Mouse (Mus musculus): ENCODE results near the gene Arl1. TPM values are rescaled to one million over a fixed set of nuclear protein-coding genes. Genes with fewer than 3 reads are reported as not detected.

Gene Arl1
- polyA plus RNA-seq (2012; rRNA removed) (16.0 and 23.7 TPM in 2 replicates), polyA plus RNA-seq (2014; fragmentation: Nextera tagmentation; extraction: Ambion mirVana) (57.6 and 59.2 TPM in 2 replicates)

- H3K27me3 ChIP-seq (ENCODE audit: control insufficient read depth, insufficient read depth, low read length) = no peaks in the 10 kb centered on the region
- ATAC-seq (ENCODE audit: insufficient read depth) (peak; percentile 87), DNase-seq (ENCODE audit: low read depth in 3 of 3, low spot score in 3 of 3) (peak; percentile 65 to 68 (median 66))
- peak within 1 kb of the TSS; percentile 80 to 83 for H3K4me3 ChIP-seq (ENCODE audit: insufficient read depth in 1 of 2, low read depth in 2 of 2, low read length in 2 of 2)
- H3K4me1 ChIP-seq (replicated peaks; ENCODE audit: control insufficient read depth in 2 of 2, insufficient read depth in 2 of 2, low read length in 1 of 2) = peaks cover 6 to 8% of the 10 kb centered on the region in 2 experiments
- peak within 1 kb of the TSS; percentile 26; the same call in 1 of the 2 replicates for H3K27ac ChIP-seq
- peak within 1 kb of the TSS; percentile 86 for H3K4me2 ChIP-seq (ENCODE audit: low read depth)
- no peaks in the 10 kb centered on the region for H3K36me3 ChIP-seq (replicated peaks; ENCODE audit: control insufficient read depth, insufficient read depth, low read depth)
- peak; percentile 8; the same call in 1 of the 2 replicates for TF ChIP-seq CTCF (IDR thresholded peaks at IDR 0.05; ENCODE audit: low read depth)
- no peak for TF ChIP-seq EP300 (IDR thresholded peaks at IDR 0.05; ENCODE audit: low read depth)
- no peaks in the 10 kb centered on the region for H3K9me3 ChIP-seq (ENCODE audit: control insufficient read depth, low read length)
- H3K9ac ChIP-seq (replicated peaks) = peak within 1 kb of the TSS; percentile 83
- WGBS (ENCODE audit: insufficient replicate concordance) = under 1% methylated on average over 63 of the region's 65 CpGs
These were observed at the start of gene Arl1 for GRCm38 (mm10) chr10:88730571-88731495. Arl1 (plus strand) TSS chr10:88730858.

DNA sequence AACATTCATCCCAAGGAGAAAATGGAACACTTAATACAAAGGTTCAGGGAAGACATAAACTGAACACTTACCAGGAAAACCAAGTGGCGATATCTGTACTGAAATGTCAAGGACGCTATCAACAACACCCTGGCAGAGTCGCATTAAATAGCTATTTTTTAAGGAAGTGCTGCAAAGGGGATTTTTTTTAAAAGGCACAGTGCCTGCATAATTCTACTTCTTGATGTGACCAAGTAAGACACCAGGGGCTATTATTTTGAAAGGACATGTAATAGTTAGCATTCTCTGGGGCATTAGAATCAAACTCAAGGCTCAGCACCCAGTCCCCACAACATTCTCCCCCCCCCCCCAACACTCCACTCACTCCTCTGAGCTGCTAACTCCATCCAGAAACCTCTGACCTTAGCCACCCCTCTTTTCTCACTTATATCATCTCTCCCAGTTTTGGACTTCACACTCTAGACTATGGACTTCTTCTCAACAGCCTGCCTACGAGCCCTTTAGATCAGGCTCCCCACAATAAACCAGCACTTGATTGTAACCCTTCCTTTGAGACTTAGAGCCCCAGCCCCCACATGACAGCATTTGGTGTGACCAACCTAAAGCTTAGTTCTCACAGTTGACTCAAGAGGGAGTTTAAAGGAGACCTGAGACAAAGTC, 47.6 kb upstream of the Arl1 start:
- H3K9me3 ChIP-seq (ENCODE audit: control insufficient read depth, low read length) = no peaks in the 10 kb centered on the region
- H3K4me3 ChIP-seq (ENCODE audit: insufficient read depth in 1 of 2, low read depth in 2 of 2, low read length in 2 of 2) = no peak overlapping the region
- no peaks in the 10 kb centered on the region for H3K27me3 ChIP-seq (ENCODE audit: control insufficient read depth, insufficient read depth, low read length)
- 54% methylated on average over 4 of the region's 4 CpGs for WGBS (ENCODE audit: insufficient replicate concordance)
- H3K4me1 ChIP-seq (replicated peaks; ENCODE audit: control insufficient read depth in 2 of 2, insufficient read depth in 2 of 2, low read length in 1 of 2) = no peaks in the 10 kb centered on the region
- no peaks in the 10 kb centered on the region for H3K36me3 ChIP-seq (replicated peaks; ENCODE audit: control insufficient read depth, insufficient read depth, low read depth)
- ATAC-seq (ENCODE audit: insufficient read depth) (no peak), DNase-seq (ENCODE audit: low read depth in 3 of 3, low spot score in 3 of 3) (no peak)
- no peak overlapping the region for H3K27ac ChIP-seq
- H3K9ac ChIP-seq (replicated peaks) = no peak overlapping the region
- H3K4me2 ChIP-seq (ENCODE audit: low read depth) = no peak overlapping the region
- TF ChIP-seq EP300 (IDR thresholded peaks at IDR 0.05; ENCODE audit: low read depth) (no peak), CTCF (IDR thresholded peaks at IDR 0.05; ENCODE audit: low read depth) (no peak)

- no peaks in the 10 kb centered on the region for H3K9me3 ChIP-seq (ENCODE audit: control insufficient read depth, low read length)
- no peaks in the 10 kb centered on the region for H3K4me1 ChIP-seq (replicated peaks; ENCODE audit: control insufficient read depth in 2 of 2, insufficient read depth in 2 of 2, low read length in 1 of 2)
- no peak for TF ChIP-seq CTCF (IDR thresholded peaks at IDR 0.05; ENCODE audit: low read depth)
- no peak for TF ChIP-seq EP300 (IDR thresholded peaks at IDR 0.05; ENCODE audit: low read depth)
- H3K27me3 ChIP-seq (ENCODE audit: control insufficient read depth, insufficient read depth, low read length) = no peaks in the 10 kb centered on the region
- DNase-seq (ENCODE audit: low read depth in 3 of 3, low spot score in 3 of 3) (no peak), ATAC-seq (ENCODE audit: insufficient read depth) (no peak)
- no peak within 1 kb of the TSS for H3K4me3 ChIP-seq (ENCODE audit: insufficient read depth in 1 of 2, low read depth in 2 of 2, low read length in 2 of 2)
- H3K4me2 ChIP-seq (ENCODE audit: low read depth) = no peak within 1 kb of the TSS
- no peak within 1 kb of the TSS for H3K9ac ChIP-seq (replicated peaks)
- H3K27ac ChIP-seq = no peak within 1 kb of the TSS
- WGBS (ENCODE audit: insufficient replicate concordance) = 53% methylated on average over 5 of the region's 5 CpGs
- no peaks in the 10 kb centered on the region for H3K36me3 ChIP-seq (replicated peaks; ENCODE audit: control insufficient read depth, insufficient read depth, low read depth)
These were observed 45.7 kb upstream of the Arl1 start, which contains the start of gene Spic for GRCm38 (mm10) chr10:88684925-88685324. Spic (minus strand) TSS chr10:88685015.

GRCm38 (mm10) chr10:88700938-88701337, 29.7 kb upstream of the Arl1 start:
- no peak for ATAC-seq (ENCODE audit: insufficient read depth)
- WGBS (ENCODE audit: insufficient replicate concordance) = 62% methylated on average over 6 of the region's 6 CpGs

More at GRCm38 (mm10) chr10:88700938-88701337, 29.7 kb upstream of the Arl1 start:
- Histone ChIP-seq H3K27me3 (ENCODE audit: control insufficient read depth, insufficient read depth, low read length) (no peaks in the 10 kb centered on the region), H3K27ac (no peak overlapping the region), H3K4me3 (ENCODE audit: insufficient read depth in 1 of 2, low read depth in 2 of 2, low read length in 2 of 2) (no peak overlapping the region), H3K4me2 (ENCODE audit: low read depth) (no peak overlapping the region), H3K4me1 (replicated peaks; ENCODE audit: control insufficient read depth in 2 of 2, insufficient read depth in 2 of 2, low read length in 1 of 2) (no peaks in the 10 kb centered on the region), H3K36me3 (replicated peaks; ENCODE audit: control insufficient read depth, insufficient read depth, low read depth) (no peaks in the 10 kb centered on the region), H3K9ac (replicated peaks) (no peak overlapping the region), H3K9me3 (ENCODE audit: control insufficient read depth, low read length) (no peaks in the 10 kb centered on the region)
- TF ChIP-seq EP300 (IDR thresholded peaks at IDR 0.05; ENCODE audit: low read depth) (no peak), CTCF (IDR thresholded peaks at IDR 0.05; ENCODE audit: low read depth) (no peak)
- DNase-seq (ENCODE audit: low read depth in 3 of 3, low spot score in 3 of 3) = no peak

Measured in liver, embryonic 14.5 days (tissue).